Mouse (Mus musculus) embryonic fibroblast, embryonic 13.5 days (primary cell): ENCODE results near the gene Phka1. TPM values are rescaled to one million over a fixed set of nuclear protein-coding genes. Genes with fewer than 3 reads are reported as not detected.

Source experiments
- H3K27ac ChIP-seq: 2 replicates; pipeline ENCODE4 v1.5.1; 2012; ENCODE audit warnings: low read length, control low read depth, inconsistent platforms; ENCODE audit not compliant: insufficient read depth
- H3K4me1 ChIP-seq: 2 replicates; pipeline ENCODE4 v1.6.1; 2011; ENCODE audit warnings: low read length; ENCODE audit not compliant: control insufficient read depth, insufficient read depth
- H3K4me3 ChIP-seq: 2 replicates; pipeline ENCODE4 v1.5.1; 2011; ENCODE audit warnings: mild to moderate bottlenecking, control low read depth, low read length; ENCODE audit not compliant: insufficient read depth
- CTCF ChIP-seq: IDR thresholded peaks from 2 replicates; pipeline ENCODE4 v1.5.1; 2011; ENCODE audit warnings: mild to moderate bottlenecking, control low read depth, low read length, moderate library complexity, borderline replicate concordance; ENCODE audit not compliant: insufficient read depth
- POLR2A ChIP-seq: IDR thresholded peaks from 2 replicates; pipeline ENCODE4 v1.6.1; 2011; ENCODE audit warnings: low read depth, mild to moderate bottlenecking, control low read depth, low read length, moderate library complexity
- polyA plus RNA-seq: library from polyadenylated mRNA; stranded (reverse); fragments of >200 nt; gene quantifications from 2 replicates; pipeline ENCODE4 v1.2.4, GENCODE M21; 2011; ENCODE audit warnings: low read depth; ENCODE audit not compliant: missing spikeins, insufficient read length

Phka1 gene
- polyA plus RNA-seq, 1 experiment = 11.5 TPM

- Histone ChIP-seq H3K4me1 (no peaks in the 10 kb centered on the region), H3K27ac (no peak overlapping the region), H3K4me3 (no peak overlapping the region)
- no peak for TF ChIP-seq POLR2A
- TF ChIP-seq CTCF = no peak
These were observed 167.3 kb downstream of the Phka1 start for GRCm38 (mm10) chrX:102476784-102477183.

- Histone ChIP-seq H3K4me1 (no peaks in the 10 kb centered on the region), H3K27ac (no peak overlapping the region), H3K4me3 (no peak overlapping the region)
- TF ChIP-seq POLR2A = no peak
- TF ChIP-seq CTCF = no peak
These were observed 168.5 kb downstream of the Phka1 start for GRCm38 (mm10) chrX:102475555-102475954.

Other genes starting within 250 kb of the Phka1 start
- 17.7 and 17.9 TPM in 2 replicates for gene Hdac8, start 138.9 kb downstream of the Phka1 start, polyA plus RNA-seq
- gene Gm3880, start 42.7 kb upstream of the Phka1 start, polyA plus RNA-seq = not detected in 2 replicates
- not detected in 2 replicates for gene Gm9112, start 63.4 kb upstream of the Phka1 start, polyA plus RNA-seq
- not detected in 2 replicates for gene Dmrtc1b, start 63.6 kb upstream of the Phka1 start, polyA plus RNA-seq
- gene Dmrtc1c1, start 158.7 kb upstream of the Phka1 start, polyA plus RNA-seq = not detected in 2 replicates
- not detected in 2 replicates for gene Dmrtc1c2, start 210.4 kb upstream of the Phka1 start, polyA plus RNA-seq
- gene 1700031F05Rik, start 223.7 kb upstream of the Phka1 start, polyA plus RNA-seq = not detected in 2 replicates